ENCODE assay signal across 8 mouse cellular contexts in genomic region chr3:95450408-95450807, GRCm38 (mm10). TPM values are rescaled to one million over a fixed set of nuclear protein-coding genes. Genes with fewer than 3 reads are reported as not detected.
DNase-seq lines count a peak whose midpoint lies in the region; TF ChIP-seq lines count a peak whose summit lies in the region.

No protein-coding gene starts in this region.

- no peaks in the 10 kb centered on the region for H3K9me3 ChIP-seq in embryonic facial prominence, embryonic 10.5 days

- 40% methylated on average over 1 of the region's 1 CpGs for WGBS in cerebellum, adult 2 months
- 78% methylated on average over 1 of the region's 1 CpGs for WGBS in embryonic facial prominence, embryonic 10.5 days

- H3K4me3 ChIP-seq in cerebellum, adult 2 months (replicated peaks; ENCODE audit: insufficient read depth, low read depth, low read length), result no peak overlapping the region
- no peak overlapping the region for H3K4me3 ChIP-seq in embryonic facial prominence, embryonic 10.5 days

- no peak overlapping the region for H3K27ac ChIP-seq in cerebellum, adult 2 months (ENCODE audit: insufficient read depth, low read length)
- no peak overlapping the region for H3K27ac ChIP-seq in embryonic facial prominence, embryonic 10.5 days (replicated peaks)

- no peak for TF ChIP-seq POLR2A in cerebellum, adult 2 months (IDR thresholded peaks at IDR 0.05; ENCODE audit: borderline replicate concordance, insufficient read depth, low read length)

- peaks cover 62% of the 10 kb centered on the region for H3K36me3 ChIP-seq in embryonic facial prominence, embryonic 10.5 days (replicated peaks)

- peak; percentile 70 for TF ChIP-seq CTCF in cerebellum, adult 2 months (IDR thresholded peaks at IDR 0.05; ENCODE audit: borderline replicate concordance, insufficient read depth, low read depth, low read length)

- H3K27me3 ChIP-seq in cerebellum, adult 2 months (ENCODE audit: control insufficient read depth, insufficient read depth, low read length), result no peaks in the 10 kb centered on the region
- H3K27me3 ChIP-seq in embryonic facial prominence, embryonic 10.5 days (replicated peaks; ENCODE audit: low read depth, poor library complexity, severe bottlenecking), result no peaks in the 10 kb centered on the region

- H3K4me1 ChIP-seq in cerebellum, adult 2 months (ENCODE audit: control insufficient read depth, insufficient read depth, low read length), result no peaks in the 10 kb centered on the region; the same call in 1 of the 2 replicates
- H3K4me1 ChIP-seq in embryonic facial prominence, embryonic 10.5 days, result no peaks in the 10 kb centered on the region

- DNase-seq in cerebellum, adult 2 months, result peak; percentile 38 to 49
- DNase-seq in cerebellum, adult 9-11 months, result no peak
- peak; percentile 44 for DNase-seq in urinary bladder, postnatal 25 days (ENCODE audit: low spot score)
- DNase-seq in urinary bladder, adult 2 months (ENCODE audit: low spot score), result no peak
- peak; percentile 45 for DNase-seq in embryonic facial prominence, embryonic 10.5 days (ENCODE audit: low spot score)
- peak; percentile 33 to 71 for DNase-seq in kidney, postnatal 36 days
- peak; percentile 27 to 62 for DNase-seq in lung, postnatal 4 days
- peak; percentile 32 to 66 for DNase-seq in spleen, postnatal 10 days (ENCODE audit: low spot score in 2 of 2)

RNA-seq across cellular contexts. Expression of gene Arnt, which starts 16.2 kb away (rescaled TPM):
- polyA plus RNA-seq in cerebellum, adult 2 months (2012; rRNA removed), result 56.3 and 61.5 TPM in 2 replicates
- polyA plus RNA-seq in urinary bladder, adult 2 months (2012; rRNA removed), result 44.8 and 51.4 TPM in 2 replicates
- 33.9 and 37.5 TPM in 2 replicates for polyA plus RNA-seq in embryonic facial prominence, embryonic 10.5 days (2016; fragmentation: Nextera tagmentation; extraction: Ambion mirVana)

RNA-seq across cellular contexts. Expression of gene 4930558C23Rik, which starts 47.8 kb away (rescaled TPM):
- polyA plus RNA-seq in cerebellum, adult 2 months (2012; rRNA removed), result not detected in 2 replicates
- polyA plus RNA-seq in urinary bladder, adult 2 months (2012; rRNA removed), result not detected in 2 replicates
- not detected in 2 replicates for polyA plus RNA-seq in embryonic facial prominence, embryonic 10.5 days (2016; fragmentation: Nextera tagmentation; extraction: Ambion mirVana)

RNA-seq across cellular contexts. Expression of gene Ctsk, which starts 48.6 kb away (rescaled TPM):
- polyA plus RNA-seq in cerebellum, adult 2 months (2012; rRNA removed), result 4.0 and 4.4 TPM in 2 replicates
- polyA plus RNA-seq in urinary bladder, adult 2 months (2012; rRNA removed), result 96.1 and 119 TPM in 2 replicates
- 3.4 and 5.5 TPM in 2 replicates for polyA plus RNA-seq in embryonic facial prominence, embryonic 10.5 days (2016; fragmentation: Nextera tagmentation; extraction: Ambion mirVana)

Comparison
In these comparisons a context has a peak if more than half of its experiments do, and no peak if none do; other contexts are left out.
1. DNase-seq: peak in cerebellum, adult 2 months (2 of 2), urinary bladder, postnatal 25 days (single experiment), embryonic facial prominence, embryonic 10.5 days (single experiment), kidney, postnatal 36 days (2 of 2), lung, postnatal 4 days (2 of 2) and spleen, postnatal 10 days (2 of 2); none in cerebellum, adult 9-11 months (single experiment) and urinary bladder, adult 2 months (single experiment).
2. RNA of gene Ctsk, which starts 48.6 kb away (polyA plus RNA-seq): 96.1 to 119 TPM in urinary bladder, adult 2 months; 3.4 to 5.5 TPM in embryonic facial prominence, embryonic 10.5 days and 4.0 to 4.4 TPM in cerebellum, adult 2 months; every median in the first group is over 10 times any median in the second.